Mouse (Mus musculus) sigmoid colon, adult 10 weeks (tissue): ENCODE data around the gene Olfr1265. TPM values are rescaled to one million over a fixed set of nuclear protein-coding genes. Genes with fewer than 3 reads are reported as not detected.

Experiments used
- polyA plus RNA-seq: library from polyadenylated mRNA; stranded (reverse); fragments of 350-450 nt; fragmentation: Illumina TruSeq; extraction: RNeasy Lipid Tissue Mini Kit (QIAGEN cat#74804); gene quantifications from one replicate; pipeline ENCODE4 v1.2.3, GENCODE M21; 2014; ENCODE audit warnings: low read depth, low replicate concordance

Olfr1265 gene
- polyA plus RNA-seq: not detected

GRCm38 (mm10) chr2:90035037-90035436 is at the start of gene Olfr1265:
Gene Olfr1265 (plus strand): TSS chr2:90035337.

DNA sequence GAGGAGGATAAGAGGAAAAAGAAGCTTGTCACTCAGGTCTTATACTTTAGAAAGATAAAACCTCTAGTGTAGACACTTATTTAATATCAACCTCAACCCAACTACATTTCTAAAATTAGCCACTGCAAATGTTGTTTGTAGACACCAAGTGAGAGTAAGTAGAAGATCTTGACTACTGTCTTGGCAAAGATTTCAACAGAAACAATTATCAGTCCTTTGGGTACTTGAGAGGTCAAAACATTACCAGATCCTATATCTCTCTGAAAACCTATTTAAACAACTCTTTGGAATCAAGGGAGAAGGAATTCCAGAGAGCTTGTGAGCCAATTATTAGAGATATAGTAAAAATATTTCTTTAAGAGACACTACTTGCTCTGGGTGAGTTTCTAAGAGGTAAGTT is 44.2 kb upstream of the Olfr1265 start, which contains the start of gene Olfr1261:
TSS of gene Olfr1261 (plus strand) at position 301 of the 400 bp plus-strand sequence.

GRCm38 (mm10) chr2:89999845-90000244 is 35.3 kb upstream of the Olfr1265 start, which contains the start of gene Olfr1262:
Gene Olfr1262 (plus strand): TSS chr2:90000145.

DNA sequence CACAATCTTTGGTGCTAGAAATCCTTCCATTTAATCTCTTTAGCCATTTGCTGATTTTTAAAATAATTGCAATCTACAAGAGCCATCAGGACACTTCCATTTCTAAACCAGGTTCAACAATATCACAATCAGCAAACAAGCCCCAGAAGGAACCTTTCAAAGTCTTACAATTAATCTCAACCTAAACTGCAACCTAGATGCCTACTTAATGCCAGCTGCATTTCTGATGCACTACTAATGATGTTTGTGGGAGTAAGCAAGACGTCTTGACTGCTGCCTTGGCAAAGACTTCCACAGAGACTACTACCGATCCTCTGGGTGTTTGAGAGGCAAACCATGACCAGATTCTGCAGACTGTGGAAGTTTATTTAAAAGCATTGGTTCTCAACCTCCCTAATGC is 23.3 kb upstream of the Olfr1265 start, which contains the start of gene Olfr1263:
TSS of gene Olfr1263 (plus strand) at position 301 of the 400 bp plus-strand sequence.

DNA sequence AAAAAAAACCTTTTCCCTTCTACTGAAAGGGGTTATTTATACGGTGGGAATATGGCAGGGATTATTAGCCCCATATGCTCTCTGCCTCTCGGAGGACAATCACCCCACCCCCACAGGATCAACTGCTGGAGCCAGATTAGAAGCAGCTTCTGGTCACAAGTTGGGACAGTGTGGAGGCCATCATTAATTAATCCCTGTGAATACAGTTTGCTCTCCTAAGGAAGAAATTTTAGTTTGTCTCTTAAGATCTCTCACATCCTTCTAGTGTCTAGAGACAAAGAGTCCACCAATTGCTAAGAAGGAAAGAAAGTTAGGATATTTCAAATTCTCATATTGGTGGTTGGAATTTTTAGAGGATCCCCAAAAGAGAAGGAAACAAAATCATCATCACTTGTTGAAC is 9.7 kb upstream of the Olfr1265 start, which contains the start of gene Olfr1264:
TSS of gene Olfr1264 (minus strand) at position 101 of the 400 bp plus-strand sequence.

GRCm38 (mm10) chr2:90063494-90063893 is 28.4 kb downstream of the Olfr1265 start, which contains the start of gene Olfr140:
Gene Olfr140 (minus strand): TSS chr2:90063594.

Other genes starting within 250 kb of the Olfr1265 start
- gene Olfr1254, start 241.7 kb upstream of the Olfr1265 start, polyA plus RNA-seq: not detected
- not detected for gene Olfr1255, start 223.3 kb upstream of the Olfr1265 start, polyA plus RNA-seq
- gene Olfr1256, start 193.8 kb upstream of the Olfr1265 start, polyA plus RNA-seq: not detected
- gene Olfr48, start 187.1 kb upstream of the Olfr1265 start, polyA plus RNA-seq: not detected
- not detected for gene Olfr1257, start 156.9 kb upstream of the Olfr1265 start, polyA plus RNA-seq
- gene Olfr1258, start 108.0 kb upstream of the Olfr1265 start, polyA plus RNA-seq: not detected
- not detected for gene Olfr1259, start 86.7 kb upstream of the Olfr1265 start, polyA plus RNA-seq
- gene Olfr1260, start 61.0 kb upstream of the Olfr1265 start, polyA plus RNA-seq: not detected
- gene Olfr1261, start 44.1 kb upstream of the Olfr1265 start, polyA plus RNA-seq: not detected
- not detected for gene Olfr1262, start 35.2 kb upstream of the Olfr1265 start, polyA plus RNA-seq
- not detected for gene Olfr1263, start 23.2 kb upstream of the Olfr1265 start, polyA plus RNA-seq
- not detected for gene Olfr1264, start 9.8 kb upstream of the Olfr1265 start, polyA plus RNA-seq
- not detected for gene Olfr140, start 28.3 kb downstream of the Olfr1265 start, polyA plus RNA-seq
- not detected for gene Olfr1269, start 86.1 kb downstream of the Olfr1265 start, polyA plus RNA-seq
- gene Olfr32, start 107.0 kb downstream of the Olfr1265 start, polyA plus RNA-seq: not detected
- not detected for gene Olfr1270, start 117.8 kb downstream of the Olfr1265 start, polyA plus RNA-seq
- gene Olfr1506, start 189.2 kb downstream of the Olfr1265 start, polyA plus RNA-seq: not detected
- gene Olfr142, start 222.3 kb downstream of the Olfr1265 start, polyA plus RNA-seq: not detected
- not detected for gene Olfr1271, start 235.7 kb downstream of the Olfr1265 start, polyA plus RNA-seq